Mouse (Mus musculus) lung, postnatal 0 days (tissue): ENCODE measurements around the gene Slc1a7.

Source experiments
- CTCF ChIP-seq: IDR thresholded peaks from 2 replicates; pipeline ENCODE4 v1.5.1; 2016; ENCODE audit warnings: antibody characterized with exemption, mild to moderate bottlenecking
- EP300 ChIP-seq: IDR thresholded peaks from 2 replicates; pipeline ENCODE4 v1.6.1; 2016; ENCODE audit warnings: antibody characterized with exemption, mild to moderate bottlenecking, control low read depth

GRCm38 (mm10) chr4:107921152-107921695 is 46.9 kb upstream of the Slc1a7 start:
- TF ChIP-seq CTCF (no peak), EP300 (no peak)
